10 mouse cellular contexts compared by ENCODE assay signal in genomic region chr2:5675431-5676142, GRCm38 (mm10). TPM values are rescaled to one million over a fixed set of nuclear protein-coding genes. Genes with fewer than 3 reads are reported as not detected.
A peak's percentile ranks its signal among the peaks of the same experiment; 100 is the strongest.
DNase-seq lines count a peak whose midpoint lies in the region; ATAC-seq lines count a peak whose summit lies in the region.
"Had no signal": no experiment of that assay in that cellular context is flagged by ENCODE, and none has a peak within 500 bp of the region (broad histone marks: within the 10 kb centered on the region; RNA-seq: fewer than 3 reads in every experiment).

No protein-coding gene starts in this region.

- no peak overlapping the region; the same call in 1 of the 2 replicates for H3K27ac ChIP-seq in hindbrain, embryonic 13.5 days
- H3K27ac ChIP-seq in hindbrain, embryonic 12.5 days, result no peak overlapping the region
- H3K27ac ChIP-seq: lung, embryonic 15.5 days had no signal

- peak; percentile 66 for DNase-seq in cerebellum, adult 11 months
- peak; percentile 36 for DNase-seq in gastrocnemius, postnatal 25 days
- peak; percentile 63 for DNase-seq in left cerebral cortex, postnatal 4 days
- no peak for DNase-seq in spleen, postnatal 14 days (ENCODE audit: low spot score in 2 of 2)
- DNase-seq in embryo, embryonic 11 days, result no peak
- no peak for DNase-seq in spleen, adult 18-20 months

- H3K36me3 ChIP-seq in hindbrain, embryonic 13.5 days, result no peaks in the 10 kb centered on the region
- no peaks in the 10 kb centered on the region for H3K36me3 ChIP-seq in hindbrain, embryonic 12.5 days
- H3K36me3 ChIP-seq: lung, embryonic 15.5 days; stomach, embryonic 15.5 days had no signal

- H3K4me3 ChIP-seq in hindbrain, embryonic 13.5 days, result no peak overlapping the region
- H3K4me3 ChIP-seq in hindbrain, embryonic 12.5 days, result no peak overlapping the region
- H3K4me3 ChIP-seq: lung, embryonic 15.5 days; stomach, embryonic 15.5 days had no signal

- peaks cover 13% of the 10 kb centered on the region for H3K4me1 ChIP-seq in hindbrain, embryonic 13.5 days (replicated peaks)
- H3K4me1 ChIP-seq in hindbrain, embryonic 12.5 days, result peaks cover 10% of the 10 kb centered on the region
- H3K4me1 ChIP-seq: lung, embryonic 15.5 days had no signal

- ATAC-seq in hindbrain, embryonic 13.5 days (ENCODE audit: low FRiP score), result peak; percentile 32; the same call in 1 of the 2 replicates
- ATAC-seq in hindbrain, embryonic 12.5 days (ENCODE audit: low FRiP score), result no peak

- intact Hi-C loops in left cerebral cortex, postnatal 4 days (cut with DNase I), result no loop called here

- WGBS in hindbrain, embryonic 13.5 days, result 75% methylated on average over 12 of the region's 12 CpGs
- WGBS in hindbrain, embryonic 12.5 days, result 78% methylated on average over 12 of the region's 12 CpGs

- no peaks in the 10 kb centered on the region for H3K27me3 ChIP-seq in hindbrain, embryonic 13.5 days
- H3K27me3 ChIP-seq in hindbrain, embryonic 12.5 days, result no peaks in the 10 kb centered on the region
- H3K27me3 ChIP-seq: stomach, embryonic 15.5 days had no signal

- H3K9me3 ChIP-seq in hindbrain, embryonic 13.5 days, result no peaks in the 10 kb centered on the region
- no peaks in the 10 kb centered on the region for H3K9me3 ChIP-seq in hindbrain, embryonic 12.5 days (replicated peaks)
- H3K9me3 ChIP-seq: lung, embryonic 15.5 days; stomach, embryonic 15.5 days had no signal

- H3K9ac ChIP-seq in hindbrain, embryonic 13.5 days, result no peak overlapping the region
- H3K9ac ChIP-seq in hindbrain, embryonic 12.5 days, result no peak overlapping the region
- H3K9ac ChIP-seq: lung, embryonic 15.5 days; stomach, embryonic 15.5 days had no signal

- no peak overlapping the region for H3K4me2 ChIP-seq in hindbrain, embryonic 13.5 days
- H3K4me2 ChIP-seq in hindbrain, embryonic 12.5 days (replicated peaks), result no peak overlapping the region
- H3K4me2 ChIP-seq: lung, embryonic 15.5 days; stomach, embryonic 15.5 days had no signal

RNA-seq across cellular contexts. Expression of gene Camk1d, which starts 38.7 kb away (rescaled TPM):
- polyA plus RNA-seq in hindbrain, embryonic 13.5 days (2015; fragmentation: Nextera tagmentation; extraction: Ambion mirVana), result 3.5 and 3.6 TPM in 2 replicates
- 3.3 and 4.1 TPM in 2 replicates for polyA plus RNA-seq in hindbrain, embryonic 12.5 days (2016; fragmentation: Nextera tagmentation; extraction: Ambion mirVana)
- total RNA-seq in gastrocnemius, postnatal 25 days (2021), result 1 to 10 TPM; 1.5 to 2.5 TPM
- total RNA-seq in left cerebral cortex, postnatal 4 days (2021), result 10 to 100 TPM; 64.2 to 64.3 TPM

Comparison
In these comparisons a context has a peak if more than half of its experiments do, and no peak if none do; other contexts are left out.
1. DNase-seq: peak in cerebellum, adult 11 months (single experiment), gastrocnemius, postnatal 25 days (single experiment) and left cerebral cortex, postnatal 4 days (single experiment); none in spleen, postnatal 14 days (0 of 2), embryo, embryonic 11 days (single experiment) and spleen, adult 18-20 months (0 of 2).
2. RNA of gene Camk1d, which starts 38.7 kb away (total RNA-seq): 64.2 to 64.3 TPM in left cerebral cortex, postnatal 4 days; 1.5 to 2.5 TPM in gastrocnemius, postnatal 25 days; every median in the first group is over 10 times any median in the second.